Mouse (Mus musculus): ENCODE data around the gene Fbf1. TPM values are rescaled to one million over a fixed set of nuclear protein-coding genes. Genes with fewer than 3 reads are reported as not detected.

Gene Fbf1
- total and polyA plus RNA-seq, 3 experiments = 11.8 to 15.0 (median 14.8) TPM

- Histone ChIP-seq H3K9ac (ENCODE audit: low read depth, low read length) (no peak overlapping the region), H3K79me2 (replicated peaks; ENCODE audit: control insufficient read depth, insufficient read depth, low read length) (no peaks in the 10 kb centered on the region), H3K27me3 (ENCODE audit: control insufficient read depth, insufficient read depth, low read length) (no peaks in the 10 kb centered on the region), H3K36me3 (ENCODE audit: control insufficient read depth, insufficient read depth, low read length) (no peaks in the 10 kb centered on the region), H3K4me1 (ENCODE audit: control insufficient read depth, insufficient read depth, low read length) (no peaks in the 10 kb centered on the region), H3K27ac (no peak overlapping the region), H3K4me3 (no peak overlapping the region)
- intact Hi-C loops (cut with DNase I) = no loop called here
- TF ChIP-seq CTCF (IDR thresholded peaks at IDR 0.05) (no peak), POLR2A (IDR thresholded peaks at IDR 0.05; ENCODE audit: insufficient read depth, low read depth, low read length) (no peak), EP300 (IDR thresholded peaks at IDR 0.05; ENCODE audit: insufficient read depth, low read depth, low read length) (no peak)
- 79% methylated on average over 25 of the region's 25 CpGs for WGBS
- peak; percentile 35 to 41 for DNase-seq
Measured at GRCm38 (mm10) chr11:116146294-116146985, 21.5 kb downstream of the Fbf1 start.

GRCm38 (mm10) chr11:116145481-116146293, 22.3 kb downstream of the Fbf1 start:
- intact Hi-C loops (cut with DNase I) = no loop called here
- H3K27me3 ChIP-seq (ENCODE audit: control insufficient read depth, insufficient read depth, low read length) = no peaks in the 10 kb centered on the region
- TF ChIP-seq EP300 (IDR thresholded peaks at IDR 0.05; ENCODE audit: insufficient read depth, low read depth, low read length) = no peak
- TF ChIP-seq POLR2A (IDR thresholded peaks at IDR 0.05; ENCODE audit: insufficient read depth, low read depth, low read length) = no peak
- TF ChIP-seq CTCF (IDR thresholded peaks at IDR 0.05) = no peak
- no peaks in the 10 kb centered on the region for H3K36me3 ChIP-seq (ENCODE audit: control insufficient read depth, insufficient read depth, low read length)
- H3K79me2 ChIP-seq (replicated peaks; ENCODE audit: control insufficient read depth, insufficient read depth, low read length) = no peaks in the 10 kb centered on the region
- H3K9ac ChIP-seq (ENCODE audit: low read depth, low read length) = no peak overlapping the region
- no peak overlapping the region for H3K27ac ChIP-seq
- WGBS = 77% methylated on average over 18 of the region's 18 CpGs
- DNase-seq = no peak
- no peaks in the 10 kb centered on the region for H3K4me1 ChIP-seq (ENCODE audit: control insufficient read depth, insufficient read depth, low read length)
- H3K4me3 ChIP-seq = no peak overlapping the region

- no peak overlapping the region for H3K27ac ChIP-seq
- no peaks in the 10 kb centered on the region; the same call in 1 of the 2 replicates for H3K4me1 ChIP-seq (ENCODE audit: control insufficient read depth, insufficient read depth, low read length)
- intact Hi-C loops (cut with DNase I) = loop anchor here (2.0 kb wide), 1 partner anchor 23 kb away; no protein-coding TSS in a partner anchor
- no peaks in the 10 kb centered on the region for H3K36me3 ChIP-seq (ENCODE audit: control insufficient read depth, insufficient read depth, low read length)
- TF ChIP-seq POLR2A (IDR thresholded peaks at IDR 0.05; ENCODE audit: insufficient read depth, low read depth, low read length) = no peak
- TF ChIP-seq EP300 (IDR thresholded peaks at IDR 0.05; ENCODE audit: insufficient read depth, low read depth, low read length) = no peak
- no peak for TF ChIP-seq CTCF (IDR thresholded peaks at IDR 0.05)
- H3K79me2 ChIP-seq (replicated peaks; ENCODE audit: control insufficient read depth, insufficient read depth, low read length) = no peaks in the 10 kb centered on the region
- H3K4me3 ChIP-seq = no peak overlapping the region
- no peak overlapping the region for H3K9ac ChIP-seq (ENCODE audit: low read depth, low read length)
- DNase-seq = no peak
- WGBS = 85% methylated on average over 3 of the region's 3 CpGs
- H3K27me3 ChIP-seq (ENCODE audit: control insufficient read depth, insufficient read depth, low read length) = no peaks in the 10 kb centered on the region
Measured at GRCm38 (mm10) chr11:116143468-116143867, 24.5 kb downstream of the Fbf1 start.

GRCm38 (mm10) chr11:116142211-116142991, 25.6 kb downstream of the Fbf1 start:
- intact Hi-C loops (cut with DNase I) = loop anchor here (2.0 kb wide), 1 partner anchor 24 kb away; no protein-coding TSS in a partner anchor
- no peak for DNase-seq
- Histone ChIP-seq H3K27ac (no peak overlapping the region), H3K9ac (ENCODE audit: low read depth, low read length) (no peak overlapping the region), H3K4me1 (ENCODE audit: control insufficient read depth, insufficient read depth, low read length) (no peaks in the 10 kb centered on the region; the same call in none of the 2 replicates), H3K79me2 (replicated peaks; ENCODE audit: control insufficient read depth, insufficient read depth, low read length) (peaks cover 2% of the 10 kb centered on the region; the same call in 1 of the 2 replicates), H3K36me3 (ENCODE audit: control insufficient read depth, insufficient read depth, low read length) (no peaks in the 10 kb centered on the region), H3K27me3 (ENCODE audit: control insufficient read depth, insufficient read depth, low read length) (no peaks in the 10 kb centered on the region), H3K4me3 (no peak overlapping the region)
- TF ChIP-seq EP300 (IDR thresholded peaks at IDR 0.05; ENCODE audit: insufficient read depth, low read depth, low read length) (no peak), POLR2A (IDR thresholded peaks at IDR 0.05; ENCODE audit: insufficient read depth, low read depth, low read length) (no peak), CTCF (IDR thresholded peaks at IDR 0.05) (no peak)
- 71% methylated on average over 10 of the region's 10 CpGs for WGBS

GRCm38 (mm10) chr11:116138468-116139138, 29.4 kb downstream of the Fbf1 start, which contains the start of gene Mrpl38:
Mrpl38 (minus strand) TSS chr11:116138868.
- Histone ChIP-seq H3K79me2 (replicated peaks; ENCODE audit: control insufficient read depth, insufficient read depth, low read length) (peaks cover 2% of the 10 kb centered on the region; the same call in 1 of the 2 replicates), H3K36me3 (ENCODE audit: control insufficient read depth, insufficient read depth, low read length) (no peaks in the 10 kb centered on the region), H3K4me1 (ENCODE audit: control insufficient read depth, insufficient read depth, low read length) (no peaks in the 10 kb centered on the region; the same call in none of the 2 replicates), H3K9ac (ENCODE audit: low read depth, low read length) (peak within 1 kb of the TSS; percentile 71), H3K27ac (peak within 1 kb of the TSS; percentile 63), H3K4me3 (peak within 1 kb of the TSS; percentile 71), H3K27me3 (ENCODE audit: control insufficient read depth, insufficient read depth, low read length) (no peaks in the 10 kb centered on the region)
- TF ChIP-seq EP300 (IDR thresholded peaks at IDR 0.05; ENCODE audit: insufficient read depth, low read depth, low read length) (peak; percentile 53; the same call in 1 of the 2 replicates), CTCF (IDR thresholded peaks at IDR 0.05) (peak; percentile 85), POLR2A (IDR thresholded peaks at IDR 0.05; ENCODE audit: insufficient read depth, low read depth, low read length) (peak; percentile 55; the same call in 1 of the 2 replicates)
- under 1% methylated on average over 60 of the region's 60 CpGs for WGBS
- DNase-seq = peak; percentile 89 to 92
- intact Hi-C loops (cut with DNase I) = loop anchor here (2.0 to 10.0 kb wide), 3 partner anchors 60 to 204 kb away; partner anchors contain the start of genes Acox1, Recql5, Sap30bp and Ten1

All from heart, adult 2 months (tissue).